Mouse (Mus musculus): ENCODE measurements around the gene Adck1.
"Not testable (repeated sequence)": the region's sequence is repeated elsewhere in the genome, so short reads cannot be mapped to it uniquely, and the experiment has no call there.

Adck1 gene

DNA sequence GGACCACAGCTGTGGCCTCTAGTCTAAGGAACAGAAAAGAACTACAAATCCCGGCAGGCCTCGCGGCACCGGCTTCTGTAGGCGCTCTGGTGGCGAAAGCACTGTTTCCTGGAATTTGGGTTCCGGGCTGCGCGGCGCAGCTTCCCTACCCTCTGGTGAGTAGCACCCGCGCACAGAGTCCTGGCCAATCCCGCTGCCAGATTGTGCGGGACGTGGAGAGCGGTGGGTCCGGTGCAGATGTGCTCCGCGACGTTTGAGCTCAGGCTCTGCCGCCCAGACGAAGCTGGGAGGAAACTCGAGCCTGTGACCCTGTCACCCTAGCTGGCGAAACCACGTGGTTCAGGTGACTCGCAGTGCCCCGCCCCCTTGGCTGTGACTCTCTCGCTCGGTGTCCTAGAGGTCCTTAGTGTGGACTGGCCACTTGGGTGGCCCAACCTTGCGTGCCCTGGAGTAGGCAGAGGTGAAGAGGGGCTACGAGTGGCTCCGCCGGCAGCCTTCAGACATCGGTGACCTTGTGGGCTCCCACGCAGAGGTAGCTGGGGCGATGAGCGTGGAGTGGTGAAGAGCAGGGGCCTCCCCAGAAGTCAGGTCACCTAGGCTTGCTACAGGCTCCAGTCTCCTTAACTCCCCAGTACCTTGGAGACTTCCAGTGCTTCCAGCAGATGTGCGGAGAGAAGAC lies at the start of gene Adck1:
Gene Adck1 (plus strand): TSS at position 114 of the 679 bp plus-strand sequence.
- DNase-seq (ENCODE audit: low spot score in 2 of 2) = peak; percentile 90 to 93

DNA sequence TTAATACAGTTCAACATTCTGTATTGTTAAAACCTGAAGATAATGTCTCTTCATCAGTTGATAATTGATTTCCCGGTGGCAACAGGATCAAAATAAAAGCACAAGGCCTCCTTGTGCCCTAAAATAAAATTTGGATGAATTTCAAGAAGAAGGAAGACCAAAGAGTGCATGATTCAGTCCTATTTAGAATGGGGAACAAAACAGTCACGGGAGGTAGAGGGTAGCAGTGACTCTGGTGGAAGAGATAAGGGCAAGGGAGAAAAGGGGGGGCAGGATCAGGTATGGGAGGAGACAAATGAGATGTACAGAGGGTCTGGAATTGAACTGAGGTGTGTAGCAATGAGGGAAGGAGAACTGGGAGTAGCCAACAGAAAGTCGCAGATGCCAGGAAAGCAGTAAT lies 45.8 kb upstream of the Adck1 start:
- DNase-seq (ENCODE audit: low spot score in 2 of 2) = no peak

DNA sequence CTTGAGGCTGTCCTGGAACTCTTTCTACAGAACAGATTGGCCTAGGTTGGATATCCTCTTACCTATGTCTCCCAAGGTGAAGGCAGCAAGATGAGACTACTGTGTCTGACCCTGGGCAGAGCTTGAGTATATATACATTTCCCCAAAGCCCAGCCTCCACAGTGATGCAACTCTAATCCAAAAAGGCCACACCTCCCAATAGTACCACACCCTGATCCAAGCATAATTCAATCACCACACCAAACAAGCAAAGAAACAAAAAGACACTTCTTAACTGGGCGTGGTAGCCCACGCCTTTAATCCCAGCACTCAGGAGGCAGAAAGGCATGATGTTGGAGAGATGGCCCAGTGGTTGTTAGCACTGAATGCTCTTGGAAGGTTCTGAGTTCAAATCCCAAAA lies 36.4 kb upstream of the Adck1 start, which contains the start of gene Gm5039:
Gene Gm5039 (minus strand): TSS at position 101 of the 400 bp plus-strand sequence.
- DNase-seq (ENCODE audit: low spot score in 2 of 2) = not testable (repeated sequence)

DNA sequence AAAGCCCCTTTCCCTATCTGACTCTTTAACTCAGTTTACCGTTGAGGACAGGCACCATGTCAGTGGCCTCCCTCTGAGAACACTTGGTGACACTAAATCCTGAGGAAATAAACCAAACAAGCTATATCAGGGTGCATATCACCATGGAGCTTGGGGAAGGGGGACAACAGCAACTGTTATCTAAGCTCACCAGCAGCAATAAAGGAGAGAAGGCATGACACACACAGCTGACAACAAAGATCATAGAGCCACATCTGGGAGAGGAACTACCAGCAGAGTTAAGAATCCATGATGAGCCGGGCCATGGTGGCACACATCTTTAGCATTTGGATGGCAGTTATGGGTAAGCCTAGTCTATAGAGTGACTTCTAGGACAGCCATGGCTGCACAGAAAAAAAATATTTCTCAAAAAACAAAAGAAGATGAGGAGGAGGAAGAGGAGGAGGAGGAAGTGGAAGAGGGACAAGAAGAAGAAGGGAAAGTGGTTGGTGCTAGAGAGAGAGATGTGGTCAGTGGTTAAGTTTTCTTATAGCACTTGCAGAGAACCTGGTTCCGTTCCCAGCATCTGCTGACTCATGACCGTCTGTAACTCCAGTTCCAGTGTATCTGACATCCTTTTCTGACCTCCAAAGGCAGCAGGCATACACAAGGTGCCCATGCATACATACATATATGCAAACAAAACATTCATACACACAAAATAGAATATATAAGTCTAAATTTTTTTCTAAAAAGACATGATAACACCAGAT lies 23.5 kb upstream of the Adck1 start:
- DNase-seq (ENCODE audit: low spot score in 2 of 2) = not testable (repeated sequence)

DNA sequence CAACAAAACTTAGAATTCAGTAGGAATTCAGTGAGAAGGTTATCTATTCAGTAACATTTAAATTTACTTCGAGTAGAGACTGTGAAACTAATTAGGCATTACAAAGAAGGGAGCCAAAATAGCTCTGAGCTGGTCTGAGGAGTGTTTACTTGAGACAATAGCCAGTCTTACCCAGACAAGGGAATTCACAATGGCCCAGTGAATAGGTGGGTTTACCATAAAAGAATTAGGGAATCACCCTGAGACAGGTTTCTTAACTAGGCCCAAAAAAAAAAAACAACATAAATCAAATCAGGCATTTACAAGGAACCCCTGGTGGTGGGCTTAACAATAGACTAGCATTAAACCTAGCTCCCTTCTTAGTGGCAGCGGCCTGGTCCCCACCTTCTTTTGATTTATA lies 19.1 kb upstream of the Adck1 start:
- DNase-seq (ENCODE audit: low spot score in 2 of 2) = not testable (repeated sequence)

GRCm38 (mm10) chr12:88354182-88354702 lies 6.1 kb upstream of the Adck1 start:
- DNase-seq (ENCODE audit: low spot score in 2 of 2) = no peak

- no peak for DNase-seq (ENCODE audit: low spot score in 2 of 2)
These were observed 729 bp downstream of the Adck1 start for GRCm38 (mm10) chr12:88361120-88361445.

DNA sequence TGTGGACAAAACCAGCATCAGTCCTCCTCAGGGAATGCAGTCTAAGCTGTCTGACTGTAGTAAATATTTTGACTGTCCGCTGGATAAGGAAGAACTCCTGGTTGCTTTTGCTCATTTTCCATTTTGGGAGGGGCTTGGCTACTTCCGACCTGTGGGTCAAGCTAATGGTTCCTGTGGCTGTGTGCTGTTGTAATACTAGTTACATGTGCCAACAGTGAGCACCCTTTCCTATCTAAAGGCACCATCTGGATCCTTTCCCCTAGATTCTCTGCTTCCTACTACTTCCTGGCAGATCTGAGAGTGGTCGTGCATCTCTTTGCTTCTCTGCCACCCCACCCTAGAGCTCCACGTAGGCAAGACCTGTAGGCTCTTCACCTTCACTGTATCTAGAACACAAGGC lies 7.3 kb downstream of the Adck1 start:
- no peak for DNase-seq (ENCODE audit: low spot score in 2 of 2)

- DNase-seq (ENCODE audit: low spot score in 2 of 2) = no peak
These were observed 8.3 kb downstream of the Adck1 start for GRCm38 (mm10) chr12:88368618-88369017.

GRCm38 (mm10) chr12:88369690-88370089 lies 9.3 kb downstream of the Adck1 start:
- not testable (repeated sequence) for DNase-seq (ENCODE audit: low spot score in 2 of 2)

GRCm38 (mm10) chr12:88370321-88370720 lies 10.0 kb downstream of the Adck1 start:
- DNase-seq (ENCODE audit: low spot score in 2 of 2) = not testable (repeated sequence)

- no peak for DNase-seq (ENCODE audit: low spot score in 2 of 2)
These were observed 11.7 kb downstream of the Adck1 start for GRCm38 (mm10) chr12:88372018-88372417.

GRCm38 (mm10) chr12:88376820-88377219 lies 16.5 kb downstream of the Adck1 start:
- peak in 1 of 2 experiments; percentile 37 for DNase-seq (ENCODE audit: low spot score in 2 of 2)

- no peak for DNase-seq (ENCODE audit: low spot score in 2 of 2)
These were observed 17.9 kb downstream of the Adck1 start for GRCm38 (mm10) chr12:88378256-88378655.

- DNase-seq (ENCODE audit: low spot score in 2 of 2) = no peak
These were observed 28.5 kb downstream of the Adck1 start for GRCm38 (mm10) chr12:88388832-88389231.

DNA sequence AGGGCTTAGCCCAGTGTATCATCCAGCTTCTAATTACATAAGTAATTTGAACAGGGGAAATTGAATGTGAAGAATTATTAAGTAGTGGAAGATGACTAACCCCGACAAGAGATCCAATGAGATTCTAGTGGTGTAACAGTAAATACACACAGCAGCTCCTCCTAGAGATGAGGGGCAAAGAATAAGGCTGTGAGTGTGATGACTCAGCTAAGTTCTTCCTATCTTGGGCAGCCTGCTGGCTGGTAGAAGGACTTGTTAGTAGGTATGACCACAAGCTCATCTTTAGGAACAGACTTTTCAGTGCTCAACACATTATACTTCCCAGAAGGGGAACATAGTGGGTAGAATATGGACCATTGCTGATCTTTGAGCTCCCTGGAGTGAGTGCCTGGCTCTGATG lies 38.3 kb downstream of the Adck1 start:
- no peak for DNase-seq (ENCODE audit: low spot score in 2 of 2)

- DNase-seq (ENCODE audit: low spot score in 2 of 2) = no peak
These were observed 43.2 kb downstream of the Adck1 start for GRCm38 (mm10) chr12:88403541-88403940.

GRCm38 (mm10) chr12:88405113-88405512 lies 44.8 kb downstream of the Adck1 start:
- peak; percentile 71 to 78 for DNase-seq (ENCODE audit: low spot score in 2 of 2)

GRCm38 (mm10) chr12:88407996-88408322 lies 47.6 kb downstream of the Adck1 start:
- DNase-seq (ENCODE audit: low spot score in 2 of 2) = no peak

- no peak for DNase-seq (ENCODE audit: low spot score in 2 of 2)
These were observed 48.1 kb downstream of the Adck1 start for GRCm38 (mm10) chr12:88408323-88409047.

- DNase-seq (ENCODE audit: low spot score in 2 of 2) = no peak
These were observed 52.9 kb downstream of the Adck1 start for GRCm38 (mm10) chr12:88413239-88413638.

GRCm38 (mm10) chr12:88419912-88420621 lies 59.7 kb downstream of the Adck1 start:
- no peak for DNase-seq (ENCODE audit: low spot score in 2 of 2)
